Mouse (Mus musculus) embryonic facial prominence, embryonic 13.5 days (tissue): ENCODE results near the gene Txn2. TPM values are rescaled to one million over a fixed set of nuclear protein-coding genes. Genes with fewer than 3 reads are reported as not detected.

Experiments
- ATAC-seq: fragments of 200-750 bp; cut with Nextera tagmentation; 2 replicates; pipeline ENCODE4 v1.8.0; 2017; ENCODE audit warnings: low read depth; ENCODE audit not compliant: insufficient number of reproducible peaks, insufficient read depth, low FRiP score, low TSS enrichment
- H3K27ac ChIP-seq: fragments of 300-500 bp; sonication (generic); 2 replicates; pipeline ENCODE4 v1.5.1; 2015; ENCODE audit warnings: moderate library complexity, mild to moderate bottlenecking, inconsistent platforms
- H3K27me3 ChIP-seq: fragments of 300-500 bp; sonication (generic); 2 replicates; pipeline ENCODE4 v1.6.1; 2015; ENCODE audit warnings: mild to moderate bottlenecking, inconsistent platforms
- H3K36me3 ChIP-seq: fragments of 300-500 bp; sonication (generic); 2 replicates; pipeline ENCODE4 v1.6.1; 2015; ENCODE audit warnings: mild to moderate bottlenecking, inconsistent platforms
- H3K4me1 ChIP-seq: fragments of 300-500 bp; sonication (generic); 2 replicates; pipeline ENCODE4 v1.6.1; 2015; ENCODE audit warnings: inconsistent platforms
- H3K4me2 ChIP-seq: fragments of 300-500 bp; sonication (generic); 2 replicates; pipeline ENCODE4 v1.6.1; 2015; ENCODE audit warnings: moderate library complexity, mild to moderate bottlenecking, inconsistent platforms
- H3K4me3 ChIP-seq: fragments of 300-500 bp; sonication (generic); 2 replicates; pipeline ENCODE4 v1.5.1; 2015; ENCODE audit warnings: mild to moderate bottlenecking, inconsistent platforms
- H3K9ac ChIP-seq: fragments of 300-500 bp; sonication (generic); 2 replicates; pipeline ENCODE4 v1.6.1; 2015; ENCODE audit warnings: mild to moderate bottlenecking, inconsistent platforms
- H3K9me3 ChIP-seq: fragments of 300-500 bp; sonication (generic); 2 replicates; pipeline ENCODE4 v1.6.1; 2016; ENCODE audit warnings: inconsistent platforms
- WGBS: fragments of 180-500 bp; shearing (Covaris S2); methylation state at CpG from one replicate; pipeline ENCODE4 v1.1.7; 2015; ENCODE audit warnings: mixed read lengths; 5-methylcytosine and 5-hydroxymethylcytosine counted together
- polyA plus RNA-seq: library from polyadenylated mRNA; unstranded; fragments of >200 nt; fragmentation: Nextera tagmentation; extraction: Ambion mirVana; gene quantifications from 2 replicates; pipeline ENCODE4 v1.2.1, GENCODE M21; 2015

The Txn2 gene
- polyA plus RNA-seq, 1 experiment from 2014 or later: 236 TPM

GRCm38 (mm10) chr15:77933222-77933621 is 4.4 kb upstream of the Txn2 start:
- 69% methylated on average over 3 of the region's 3 CpGs for WGBS
- Histone ChIP-seq H3K9me3 (no peaks in the 10 kb centered on the region), H3K27ac (no peak overlapping the region; the same call in 1 of the 2 replicates), H3K36me3 (no peaks in the 10 kb centered on the region), H3K9ac (no peak overlapping the region), H3K4me2 (no peak overlapping the region; the same call in 1 of the 2 replicates), H3K27me3 (no peaks in the 10 kb centered on the region), H3K4me3 (no peak overlapping the region), H3K4me1 (peaks cover 18% of the 10 kb centered on the region)
- ATAC-seq: no peak

GRCm38 (mm10) chr15:77931689-77932016 is 2.8 kb upstream of the Txn2 start:
- Histone ChIP-seq H3K27me3 (no peaks in the 10 kb centered on the region), H3K4me1 (peaks cover 28% of the 10 kb centered on the region), H3K4me3 (no peak overlapping the region), H3K36me3 (peaks cover 9% of the 10 kb centered on the region), H3K4me2 (no peak overlapping the region), H3K27ac (no peak overlapping the region), H3K9ac (no peak overlapping the region), H3K9me3 (no peaks in the 10 kb centered on the region)
- ATAC-seq: no peak
- WGBS: 67% methylated on average over 6 of the region's 6 CpGs

GRCm38 (mm10) chr15:77930986-77931688 is 2.3 kb upstream of the Txn2 start:
- Histone ChIP-seq H3K36me3 (peaks cover 13% of the 10 kb centered on the region), H3K4me3 (no peak overlapping the region), H3K4me2 (no peak overlapping the region), H3K4me1 (peaks cover 28% of the 10 kb centered on the region), H3K27ac (no peak overlapping the region), H3K9me3 (no peaks in the 10 kb centered on the region), H3K9ac (no peak overlapping the region), H3K27me3 (no peaks in the 10 kb centered on the region)
- no peak for ATAC-seq
- WGBS: 75% methylated on average over 6 of the region's 6 CpGs

- peak overlapping the region; percentile 84 for H3K4me2 ChIP-seq
- H3K9me3 ChIP-seq: no peaks in the 10 kb centered on the region
- peaks cover 28% of the 10 kb centered on the region for H3K4me1 ChIP-seq
- peaks cover 23% of the 10 kb centered on the region for H3K36me3 ChIP-seq
- peak overlapping the region; percentile 81 for H3K4me3 ChIP-seq
- H3K27me3 ChIP-seq: no peaks in the 10 kb centered on the region
- H3K27ac ChIP-seq: no peak overlapping the region
- no peak for ATAC-seq
- H3K9ac ChIP-seq: peak overlapping the region; percentile 77
- WGBS: 52% methylated on average over 8 of the region's 8 CpGs
These were observed 998 bp upstream of the Txn2 start for GRCm38 (mm10) chr15:77929804-77930203.

- peaks cover 40% of the 10 kb centered on the region for H3K36me3 ChIP-seq
- ATAC-seq: no peak
- 17% methylated on average over 4 of the region's 4 CpGs for WGBS
- peak overlapping the region; percentile 85 for H3K9ac ChIP-seq
- H3K4me1 ChIP-seq: peaks cover 16% of the 10 kb centered on the region
- 0 out of 2 replicates have a peak overlapping the region, but pooled peaks have one; percentile 94 for H3K27ac ChIP-seq
- peak overlapping the region; percentile 74 for H3K4me2 ChIP-seq
- peak overlapping the region; percentile 81 for H3K4me3 ChIP-seq
- no peaks in the 10 kb centered on the region for H3K27me3 ChIP-seq
- no peaks in the 10 kb centered on the region for H3K9me3 ChIP-seq
These were observed 715 bp downstream of the Txn2 start for GRCm38 (mm10) chr15:77928091-77928490.

GRCm38 (mm10) chr15:77926921-77927320 is 1.9 kb downstream of the Txn2 start:
- Histone ChIP-seq H3K9me3 (no peaks in the 10 kb centered on the region), H3K27ac (no peak overlapping the region), H3K4me1 (peaks cover 16% of the 10 kb centered on the region), H3K27me3 (no peaks in the 10 kb centered on the region), H3K9ac (no peak overlapping the region), H3K4me2 (no peak overlapping the region), H3K4me3 (no peak overlapping the region), H3K36me3 (peaks cover 52% of the 10 kb centered on the region)
- 95% methylated on average over 5 of the region's 5 CpGs for WGBS
- ATAC-seq: no peak

GRCm38 (mm10) chr15:77925195-77925594 is 3.6 kb downstream of the Txn2 start:
- Histone ChIP-seq H3K27ac (no peak overlapping the region), H3K27me3 (no peaks in the 10 kb centered on the region), H3K4me2 (no peak overlapping the region), H3K4me3 (no peak overlapping the region), H3K36me3 (peaks cover 68% of the 10 kb centered on the region), H3K9ac (no peak overlapping the region), H3K9me3 (no peaks in the 10 kb centered on the region), H3K4me1 (peaks cover 16% of the 10 kb centered on the region)
- 96% methylated on average over 2 of the region's 2 CpGs for WGBS
- ATAC-seq: no peak

GRCm38 (mm10) chr15:77923267-77924035 is 5.4 kb downstream of the Txn2 start:
- no peak overlapping the region for H3K27ac ChIP-seq
- no peak overlapping the region for H3K4me3 ChIP-seq
- no peaks in the 10 kb centered on the region for H3K9me3 ChIP-seq
- peaks cover 85% of the 10 kb centered on the region for H3K36me3 ChIP-seq
- WGBS: 65% methylated on average over 9 of the region's 9 CpGs
- H3K27me3 ChIP-seq: no peaks in the 10 kb centered on the region
- H3K4me2 ChIP-seq: no peak overlapping the region
- peaks cover 10% of the 10 kb centered on the region for H3K4me1 ChIP-seq
- H3K9ac ChIP-seq: no peak overlapping the region
- ATAC-seq: no peak

GRCm38 (mm10) chr15:77922710-77923109 is 6.1 kb downstream of the Txn2 start:
- Histone ChIP-seq H3K4me3 (no peak overlapping the region), H3K9ac (no peak overlapping the region), H3K4me1 (peaks cover 5% of the 10 kb centered on the region), H3K27me3 (no peaks in the 10 kb centered on the region), H3K27ac (no peak overlapping the region), H3K36me3 (peaks cover 92% of the 10 kb centered on the region), H3K9me3 (no peaks in the 10 kb centered on the region), H3K4me2 (no peak overlapping the region)
- ATAC-seq: no peak
- 81% methylated on average over 9 of the region's 9 CpGs for WGBS

GRCm38 (mm10) chr15:77921636-77922035 is 7.2 kb downstream of the Txn2 start:
- Histone ChIP-seq H3K4me1 (no peaks in the 10 kb centered on the region), H3K9ac (no peak overlapping the region), H3K27ac (no peak overlapping the region), H3K9me3 (no peaks in the 10 kb centered on the region), H3K36me3 (peaks cover 91% of the 10 kb centered on the region), H3K4me3 (no peak overlapping the region), H3K4me2 (no peak overlapping the region), H3K27me3 (no peaks in the 10 kb centered on the region)
- 80% methylated on average over 6 of the region's 6 CpGs for WGBS
- ATAC-seq: no peak

GRCm38 (mm10) chr15:77920511-77921462 is 8.0 kb downstream of the Txn2 start:
- Histone ChIP-seq H3K27ac (no peak overlapping the region), H3K36me3 (peaks cover 93% of the 10 kb centered on the region), H3K4me1 (no peaks in the 10 kb centered on the region), H3K4me2 (no peak overlapping the region), H3K9me3 (no peaks in the 10 kb centered on the region), H3K4me3 (no peak overlapping the region), H3K27me3 (no peaks in the 10 kb centered on the region), H3K9ac (no peak overlapping the region)
- 81% methylated on average over 10 of the region's 10 CpGs for WGBS
- ATAC-seq: no peak
